Mouse (Mus musculus): ENCODE measurements around the gene Ankle1. TPM values are rescaled to one million over a fixed set of nuclear protein-coding genes. Genes with fewer than 3 reads are reported as not detected.
"Not testable (repeated sequence)": the region's sequence is repeated elsewhere in the genome, so short reads cannot be mapped to it uniquely, and the experiment has no call there.

Gene Ankle1
- total RNA-seq, 4 experiments from 2014 or later, result not detected

DNA sequence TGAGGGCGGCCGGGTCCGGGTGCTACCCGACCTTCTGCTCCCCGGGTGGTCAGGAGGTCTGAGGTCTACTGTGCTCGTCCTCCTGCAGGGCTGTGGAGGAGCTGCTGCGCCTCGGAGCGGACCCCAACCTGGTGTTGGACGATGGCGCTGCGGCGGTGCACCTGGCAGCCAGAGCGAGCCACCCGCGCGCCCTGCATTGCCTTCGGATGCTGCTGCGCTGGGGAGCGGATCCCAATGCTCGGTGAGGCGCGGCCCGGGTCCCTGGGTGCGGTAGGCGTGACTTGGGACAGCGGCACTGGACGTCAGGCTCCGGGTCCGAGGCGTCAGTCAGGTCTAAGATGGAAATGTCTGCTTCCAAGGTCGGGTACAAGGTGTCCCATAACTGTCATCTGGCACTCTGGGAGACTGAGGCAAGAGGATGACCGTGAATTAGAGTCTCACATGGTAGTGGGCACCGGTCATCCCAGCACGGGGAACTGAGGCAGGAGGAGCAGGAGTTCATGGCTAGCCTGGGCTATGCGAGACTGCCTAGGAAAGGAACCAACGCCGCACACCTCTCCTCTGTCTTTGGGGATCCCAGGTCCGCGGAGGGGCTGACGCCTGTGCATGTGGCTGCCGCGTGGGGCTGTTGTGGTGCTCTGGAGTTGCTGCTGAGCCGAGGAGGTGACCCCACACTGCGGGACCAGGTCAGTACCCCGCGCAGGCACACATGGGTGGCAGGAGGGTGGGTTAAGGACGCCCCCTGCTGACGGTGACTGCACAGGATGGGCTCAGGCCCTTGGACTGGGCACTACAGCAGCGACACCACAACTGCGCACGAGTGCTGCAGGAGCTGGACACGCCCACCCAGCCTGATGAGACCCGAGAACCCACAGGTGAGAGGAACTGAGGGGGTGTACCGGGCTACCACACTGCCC, 547 bp downstream of the Ankle1 start:
- DNase-seq (ENCODE audit: low spot score in 2 of 2), result peak in 1 of 2 experiments; percentile 42

DNA sequence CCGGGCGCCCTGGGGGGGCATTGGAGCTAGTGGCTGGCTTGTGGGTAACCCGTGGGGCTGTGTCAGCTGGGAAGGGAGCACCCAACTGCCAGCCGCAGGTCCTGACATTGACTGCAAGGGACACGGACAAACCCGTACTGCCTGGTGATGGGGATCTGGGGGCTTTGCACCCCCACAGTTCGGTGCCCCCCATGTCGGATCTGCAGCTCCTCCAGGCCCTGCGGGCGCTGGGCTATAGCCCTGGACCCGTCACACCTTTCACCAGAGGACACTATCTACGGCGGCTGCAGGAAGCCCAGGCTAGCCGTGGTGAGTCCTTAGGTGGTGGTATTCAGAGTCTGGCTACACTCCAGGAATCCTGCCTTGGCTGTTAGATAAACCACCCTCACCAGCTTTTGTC, 1.6 kb downstream of the Ankle1 start:
- no peak for DNase-seq (ENCODE audit: low spot score in 2 of 2)

DNA sequence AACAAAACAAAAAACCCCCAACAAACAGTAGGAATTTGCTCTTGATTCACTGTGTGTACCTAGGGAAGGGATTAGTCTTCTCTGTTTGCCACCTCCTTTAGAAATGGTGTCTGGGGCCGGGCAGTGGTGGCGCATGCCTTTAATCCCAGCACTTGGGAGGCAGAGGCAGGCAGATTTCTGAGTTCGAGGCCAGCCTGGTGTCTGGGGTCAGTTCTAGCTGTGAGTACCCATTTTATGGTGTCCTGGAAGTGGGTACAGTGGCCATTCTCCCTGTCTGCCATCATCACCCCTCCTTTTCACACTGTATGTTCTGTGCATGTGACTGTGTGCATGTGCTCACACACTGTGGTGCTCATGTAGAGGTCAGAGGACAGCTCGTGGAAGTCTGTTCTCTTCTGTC, 2.4 kb downstream of the Ankle1 start:
- peak in 1 of 2 experiments; percentile 2 for DNase-seq (ENCODE audit: low spot score in 2 of 2)

DNA sequence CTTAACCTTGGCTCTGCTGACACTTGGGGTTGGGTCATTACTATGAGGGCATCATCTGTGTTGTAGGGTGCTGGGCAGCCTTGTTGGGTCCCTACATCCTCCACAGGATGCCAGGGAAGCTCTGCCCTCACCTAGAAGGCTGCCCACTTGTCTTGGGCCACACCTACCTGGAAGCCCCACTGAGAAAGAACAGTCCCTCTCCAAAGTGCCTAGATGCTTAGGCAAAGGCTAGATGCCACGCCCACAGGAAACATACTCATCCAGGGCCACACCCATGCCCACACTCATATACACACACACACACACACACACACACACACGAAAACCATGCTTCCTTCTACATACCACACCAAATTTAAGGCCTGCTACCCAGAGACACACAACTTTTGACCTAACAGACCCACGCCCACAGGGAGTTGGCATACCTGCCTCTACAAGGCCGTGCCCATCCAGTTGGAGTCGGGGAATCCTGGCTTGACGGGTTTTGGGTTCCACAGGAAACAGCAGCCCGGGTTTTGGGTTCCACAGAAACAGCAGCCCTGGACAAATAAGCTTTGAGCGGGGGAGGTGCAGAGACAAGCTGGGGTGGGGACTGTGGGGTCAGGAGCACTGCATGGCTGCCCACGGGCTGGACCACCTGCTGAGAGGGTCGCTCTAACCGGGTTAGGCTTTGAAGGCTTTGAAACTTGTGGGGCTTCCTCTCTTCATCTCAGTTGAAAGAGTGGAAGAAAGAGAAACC, 5.9 kb downstream of the Ankle1 start:
- DNase-seq (ENCODE audit: low spot score in 2 of 2), result no peak

DNA sequence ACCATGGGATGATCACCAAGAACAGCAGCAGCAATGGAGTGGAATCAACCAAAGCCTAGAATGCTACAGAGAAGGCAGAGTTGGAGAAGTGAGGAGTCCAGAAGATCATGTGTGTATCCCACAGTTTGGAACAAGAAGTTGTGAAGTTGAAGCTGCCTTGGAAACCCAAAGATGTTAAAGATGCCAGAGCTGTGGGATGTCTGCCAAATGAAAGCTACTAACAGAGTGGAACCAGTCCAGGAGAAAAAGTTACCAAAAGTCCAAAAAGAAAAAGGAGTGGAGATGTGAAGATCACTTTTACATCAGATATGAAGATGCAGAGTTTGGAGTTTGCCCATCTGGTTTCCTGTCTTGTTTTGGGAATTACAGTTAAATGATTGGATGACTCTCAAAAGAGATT, 16.3 kb downstream of the Ankle1 start:
- no peak for DNase-seq (ENCODE audit: low spot score in 2 of 2)

DNA sequence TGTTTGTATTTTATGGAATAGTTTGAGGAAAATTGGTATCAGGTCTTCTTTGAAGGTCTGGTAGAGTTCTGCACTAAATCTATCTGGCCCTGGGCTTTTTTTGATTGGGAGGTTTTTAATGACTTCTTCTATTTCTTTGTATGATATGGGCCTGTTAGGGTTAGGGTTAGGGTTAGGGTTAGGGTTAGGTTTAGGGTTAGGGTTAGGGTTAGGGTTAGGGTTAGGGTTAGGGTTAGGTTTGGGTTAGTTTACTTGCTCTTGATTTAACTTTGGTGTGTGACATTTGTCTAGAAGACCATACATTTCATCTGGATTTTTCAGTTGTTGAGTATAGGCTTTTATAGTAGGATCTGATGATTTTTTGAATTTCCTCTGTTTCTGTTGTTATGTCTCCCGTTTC, 27.1 kb downstream of the Ankle1 start:
- not testable (repeated sequence) for DNase-seq (ENCODE audit: low spot score in 2 of 2)

DNA sequence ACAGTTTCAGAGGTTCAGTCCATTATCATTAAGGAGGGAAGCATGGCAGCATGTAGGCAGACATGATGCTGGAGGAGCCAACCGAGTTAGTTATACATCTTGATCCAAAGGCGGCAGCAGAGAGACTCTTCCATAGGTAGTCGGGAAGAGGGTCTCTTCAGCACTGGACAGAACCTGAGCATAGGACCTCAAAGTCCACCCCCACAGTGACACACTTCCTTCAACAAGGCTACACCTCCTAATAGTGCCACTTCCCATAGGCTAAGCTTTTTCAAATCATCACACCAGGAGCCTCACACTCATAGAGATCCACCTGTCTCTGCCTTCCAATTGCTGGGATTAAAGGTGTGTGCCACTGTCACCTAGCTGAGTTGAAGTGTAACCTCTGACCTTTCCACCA, 31.2 kb downstream of the Ankle1 start:
- no peak for DNase-seq (ENCODE audit: low spot score in 2 of 2)

DNA sequence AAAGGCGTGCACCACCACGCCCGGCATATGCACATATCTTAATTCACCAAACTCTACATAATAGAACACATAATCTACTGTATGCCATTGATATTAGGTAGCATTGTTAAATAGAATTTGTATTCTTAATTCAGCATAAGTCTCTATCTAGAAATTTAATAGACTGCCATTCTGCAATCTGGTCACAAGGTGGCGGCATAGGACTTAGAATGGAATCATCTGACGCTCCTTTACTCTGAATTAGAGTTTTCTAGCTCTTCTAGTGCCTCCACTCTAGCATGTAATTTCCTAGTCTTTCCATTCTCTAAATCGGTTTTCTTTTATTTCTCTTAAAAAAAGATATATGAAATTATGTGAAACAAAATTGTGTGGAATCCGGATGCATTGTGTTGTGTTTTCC, 35.6 kb downstream of the Ankle1 start:
- no peak for DNase-seq (ENCODE audit: low spot score in 2 of 2)

DNA sequence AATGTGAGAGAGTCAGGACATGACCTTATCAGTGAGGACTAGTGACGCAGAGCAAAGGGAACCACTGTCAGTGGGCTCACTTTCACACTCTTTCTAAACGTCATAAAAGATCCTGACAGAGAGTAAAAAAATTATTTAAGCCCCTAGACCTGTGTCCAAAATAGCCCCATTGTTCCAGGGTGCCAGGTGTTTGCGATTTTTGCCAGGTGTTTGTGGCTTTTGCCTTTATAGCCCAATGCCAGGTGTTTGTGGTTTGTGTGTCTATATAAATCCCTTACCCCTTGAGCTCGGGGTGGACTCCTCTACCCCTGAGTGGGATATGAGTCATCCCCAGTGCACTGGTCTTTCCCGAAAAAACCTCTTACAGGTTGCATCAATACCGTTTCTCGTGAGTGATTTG, 39.3 kb downstream of the Ankle1 start:
- DNase-seq (ENCODE audit: low spot score in 2 of 2), result no peak

DNA sequence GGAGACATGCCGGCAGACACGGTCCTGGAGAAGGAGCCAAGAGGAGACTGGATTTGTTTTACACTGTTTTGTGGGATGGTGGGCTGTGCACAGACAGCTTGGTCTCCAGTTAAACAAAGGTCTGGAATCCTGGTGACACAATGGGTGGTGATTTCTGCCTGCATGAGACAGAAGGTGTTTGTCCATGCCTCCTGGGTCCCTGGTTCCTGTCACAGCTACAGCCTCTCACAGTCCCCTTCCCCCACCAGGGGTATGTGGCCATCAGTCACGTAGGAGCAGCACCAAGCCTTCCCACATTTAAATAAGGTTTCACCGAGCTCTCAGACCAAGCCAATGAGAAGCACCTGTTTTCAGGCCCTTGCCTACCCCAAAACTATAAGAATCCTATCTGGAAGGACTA, 45.5 kb downstream of the Ankle1 start:
- DNase-seq (ENCODE audit: low spot score in 2 of 2), result no peak

DNA sequence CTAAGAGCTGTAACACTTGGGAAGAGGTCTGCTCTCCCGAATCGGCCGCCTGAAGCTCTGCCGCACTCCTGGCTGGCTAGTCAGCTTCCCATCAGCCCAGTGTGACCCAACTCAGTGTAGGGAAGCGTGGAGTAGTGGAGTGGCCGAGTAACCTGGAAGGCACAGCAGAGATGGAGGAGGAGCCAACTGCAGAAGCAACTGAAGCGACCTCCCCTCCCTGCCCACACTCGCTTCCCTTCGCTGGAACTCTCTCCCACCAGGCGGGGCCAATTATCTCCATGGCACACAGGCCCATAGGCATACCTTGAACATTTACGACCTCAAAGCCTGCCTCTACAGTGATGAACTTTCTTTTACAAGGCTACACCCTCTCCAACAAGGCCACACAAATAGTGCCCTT, 46.0 kb downstream of the Ankle1 start:
- DNase-seq (ENCODE audit: low spot score in 2 of 2), result no peak

DNA sequence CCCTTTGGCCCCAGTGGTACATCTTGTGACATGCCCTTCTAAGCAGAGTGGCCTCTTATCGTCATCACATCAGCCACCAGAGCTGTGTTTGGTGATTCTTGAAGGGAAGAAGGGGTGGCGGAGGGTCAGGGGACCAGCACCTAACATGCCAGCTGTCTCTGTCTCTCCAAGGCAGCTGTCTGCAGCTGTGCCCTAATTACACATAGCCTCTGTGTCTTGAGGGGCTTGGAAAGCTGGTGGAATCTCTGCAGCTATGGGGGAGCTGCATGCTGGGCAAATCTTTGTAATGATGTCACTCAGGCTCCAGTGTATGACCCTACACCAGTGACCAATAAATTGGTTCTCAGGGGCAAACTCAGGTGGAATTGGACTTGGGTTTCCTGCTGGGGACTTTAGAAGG, 46.9 kb downstream of the Ankle1 start:
- no peak for DNase-seq (ENCODE audit: low spot score in 2 of 2)

DNA sequence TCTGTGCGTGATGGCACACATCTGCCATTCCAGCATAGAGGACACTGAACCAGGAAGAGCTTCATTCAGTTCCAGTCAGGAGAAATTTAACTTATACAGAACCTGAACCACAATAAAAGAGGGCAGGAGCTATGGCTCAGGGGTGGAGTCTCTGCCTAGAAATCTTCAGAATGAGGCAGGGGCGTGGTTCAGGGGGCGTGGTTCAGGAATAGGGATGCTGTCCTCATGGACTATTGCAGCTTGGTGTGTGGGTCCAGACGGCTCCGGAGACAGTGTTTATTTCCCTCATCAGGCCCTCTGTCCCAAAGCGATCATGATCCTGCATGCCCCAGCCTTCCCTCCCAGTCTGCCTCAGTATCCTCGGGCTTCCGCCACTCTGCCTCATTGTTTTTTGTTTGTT, 48.9 kb downstream of the Ankle1 start:
- DNase-seq (ENCODE audit: low spot score in 2 of 2), result no peak

DNA sequence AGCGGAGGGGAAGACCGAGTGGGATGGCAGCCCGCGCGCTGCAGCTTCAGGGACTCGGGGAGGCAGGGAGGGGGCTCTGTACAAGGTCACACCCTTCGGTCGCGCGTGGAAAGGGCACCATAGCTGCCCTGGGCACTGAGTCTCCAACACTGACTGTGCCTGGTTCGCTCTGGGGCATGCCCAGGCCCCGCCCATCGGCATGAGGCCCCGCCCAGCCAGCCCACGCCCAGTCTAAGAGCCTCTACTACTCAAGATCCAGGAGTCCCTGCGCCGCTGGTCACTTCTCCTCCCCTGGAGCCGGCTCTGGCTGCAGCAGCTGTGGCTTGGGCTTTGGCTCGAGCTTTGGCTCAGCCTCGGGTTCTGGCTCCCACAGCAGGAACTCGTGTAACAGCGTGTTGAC, 51.1 kb downstream of the Ankle1 start:
- no peak for DNase-seq (ENCODE audit: low spot score in 2 of 2)

DNA sequence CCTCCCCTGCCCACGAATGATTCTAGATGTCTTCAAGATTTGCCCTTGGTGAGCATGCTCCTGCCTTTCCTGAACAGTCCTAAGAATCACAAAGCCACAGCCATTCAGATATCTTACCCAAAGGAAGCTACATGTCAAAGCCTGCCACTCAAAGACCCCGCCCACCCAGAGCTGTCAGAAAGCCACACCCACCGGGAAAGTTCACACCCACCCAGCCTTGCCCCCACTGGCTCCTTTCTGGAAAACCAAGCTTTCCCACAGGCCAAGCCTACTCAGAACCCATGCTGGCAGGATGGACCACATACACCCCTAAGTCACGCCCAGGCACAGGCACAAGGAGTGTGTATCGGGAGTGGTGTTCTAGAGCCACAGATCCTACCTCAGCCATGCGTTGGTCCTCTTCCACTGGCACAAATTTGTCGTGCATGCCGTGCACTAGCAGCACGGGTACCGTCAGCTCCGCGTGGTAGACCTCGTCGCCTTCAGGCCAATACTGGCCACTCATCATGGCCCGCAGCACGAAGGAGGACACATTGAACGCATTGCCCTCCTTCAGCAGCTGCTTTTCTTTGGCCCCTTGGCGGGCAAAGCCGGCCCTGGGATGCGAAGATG, 52.0 kb downstream of the Ankle1 start:
- DNase-seq (ENCODE audit: low spot score in 2 of 2), result no peak

Other genes with a start within 250 kb of the Ankle1 start
- gene Myo9b, start 133.3 kb upstream of the Ankle1 start, total RNA-seq (2022), result 1 to 10 TPM; 6.2 to 8.6 (median 7.8) TPM
- 1 to 10 TPM; 2.4 to 5.5 (median 4.0) TPM for gene Haus8, start 133.1 kb upstream of the Ankle1 start, total RNA-seq (2022)
- 100 to 1,000 TPM in 2 of 4 experiments, 10 to 100 TPM in 2; 90.5 to 106 (median 100) TPM for gene Use1, start 39.2 kb upstream of the Ankle1 start, total RNA-seq (2022)
- 1 to 10 TPM; 5.0 to 6.0 (median 5.8) TPM for gene Ocel1, start 34.7 kb upstream of the Ankle1 start, total RNA-seq (2022)
- 10 to 100 TPM; 19.9 to 23.3 (median 20.9) TPM for gene Nr2f6, start 24.1 kb upstream of the Ankle1 start, total RNA-seq (2022)
- gene Ushbp1, start 10.2 kb upstream of the Ankle1 start, total RNA-seq (2022), result 1 to 10 TPM; 3.5 to 6.3 (median 4.5) TPM
- gene Babam1, start 9.1 kb upstream of the Ankle1 start, total RNA-seq (2022), result 10 to 100 TPM; 68.5 to 73.4 (median 70.8) TPM
- gene Abhd8, start 57.6 kb downstream of the Ankle1 start, total RNA-seq (2022), result 10 to 100 TPM; 22.3 to 28.9 (median 26.3) TPM
- gene Mrpl34, start 58.9 kb downstream of the Ankle1 start, total RNA-seq (2022), result 10 to 100 TPM; 63.4 to 72.1 (median 68.8) TPM
- 10 to 100 TPM; 24.5 to 31.8 (median 26.5) TPM for gene Dda1, start 63.2 kb downstream of the Ankle1 start, total RNA-seq (2022)
- gene Ano8, start 80.0 kb downstream of the Ankle1 start, total RNA-seq (2022), result 10 to 100 TPM; 15.4 to 16.5 (median 15.9) TPM
- 10 to 100 TPM in 3 of 4 experiments, 1 to 10 TPM in 1; 9.5 to 11.2 (median 10.5) TPM for gene Gtpbp3, start 82.1 kb downstream of the Ankle1 start, total RNA-seq (2022)
- gene Plvap, start 105.7 kb downstream of the Ankle1 start, total RNA-seq (2022), result 1 to 10 TPM; 6.6 to 9.5 (median 8.2) TPM
- gene Ccdc194, start 119.7 kb downstream of the Ankle1 start, total RNA-seq (2022), result not detected
- 1 to 10 TPM; 4.7 to 9.2 (median 7.6) TPM for gene Bst2, start 131.4 kb downstream of the Ankle1 start, total RNA-seq (2022)
- gene Mvb12a, start 136.9 kb downstream of the Ankle1 start, total RNA-seq (2022), result 10 to 100 TPM; 17.7 to 28.7 (median 23.4) TPM
- gene Tmem221, start 152.9 kb downstream of the Ankle1 start, total RNA-seq (2022), result not detected
- under 1 TPM in 2 of 4 experiments, not detected in 2; 0.09 to 0.13 TPM for gene Nxnl1, start 160.6 kb downstream of the Ankle1 start, total RNA-seq (2022)
- 10 to 100 TPM; 70.7 to 88.1 (median 80.5) TPM for gene Slc27a1, start 162.9 kb downstream of the Ankle1 start, total RNA-seq (2022)
- gene Pgls, start 186.2 kb downstream of the Ankle1 start, total RNA-seq (2022), result 10 to 100 TPM; 19.3 to 22.8 (median 21.2) TPM
- gene Fam129c, start 191.6 kb downstream of the Ankle1 start, total RNA-seq (2022), result under 1 TPM; 0.27 to 0.63 (median 0.40) TPM
- gene Colgalt1, start 205.0 kb downstream of the Ankle1 start, total RNA-seq (2022), result 10 to 100 TPM; 36.6 to 45.2 (median 38.1) TPM

Measured in gastrocnemius, adult 8-10 months (tissue).